Mouse (Mus musculus) CH12.LX (cell line): ENCODE measurements around the gene Lrp3. TPM values are rescaled to one million over a fixed set of nuclear protein-coding genes. Genes with fewer than 3 reads are reported as not detected.

ENCODE experiments used
- DNase-seq: peaks from one replicate; pipeline ENCODE4 v3.0.0-alpha.2; 2013; ENCODE audit errors: extremely low read depth
- H3K27ac ChIP-seq: 2 replicates; pipeline ENCODE4 v1.5.1; 2012; ENCODE audit warnings: low read depth, mild to moderate bottlenecking, control low read depth, moderate library complexity; ENCODE audit not compliant: insufficient read depth
- H3K27me3 ChIP-seq: replicated peaks from 2 replicates; pipeline ENCODE3; 2012; ENCODE audit warnings: inconsistent platforms
- H3K36me3 ChIP-seq, 2 experiments: replicated peaks in 1 of 2; 2 replicates each; pipeline versions ENCODE3 to v1.6.1; 2012; ENCODE audit warnings: inconsistent platforms in 1 of 2, low read length in 1 of 2, mild to moderate bottlenecking in 1 of 2, mixed read lengths in 1 of 2, moderate library complexity in 1 of 2; ENCODE audit not compliant: control insufficient read depth in 1 of 2, insufficient read depth in 1 of 2
- H3K4me1 ChIP-seq, 2 experiments: 2 replicates each; pipeline ENCODE4 v1.6.1; 2012; ENCODE audit warnings: inconsistent platforms in 1 of 2, moderate library complexity in 1 of 2; ENCODE audit not compliant: insufficient read depth in 2 of 2, control insufficient read depth in 1 of 2
- H3K4me2 ChIP-seq: 2 replicates; pipeline ENCODE4 v1.6.1; 2012; ENCODE audit warnings: low read depth, mild to moderate bottlenecking, control low read depth; ENCODE audit not compliant: poor library complexity, insufficient read depth, severe bottlenecking
- H3K4me3 ChIP-seq, 3 experiments: fragments of 150-350 bp in 1 of 3; sonication (generic) in 1 of 3; replicated peaks in 1 of 3; 2 replicates each; pipeline versions ENCODE3 to v1.5.1; 2011 to 2012; ENCODE audit warnings: low read depth in 2 of 3, low read length in 2 of 3, mild to moderate bottlenecking in 2 of 3, moderate library complexity in 2 of 3, control low read depth in 1 of 3, improper control_type of control experiment in 1 of 3, inconsistent platforms in 1 of 3, mixed read lengths in 1 of 3; ENCODE audit not compliant: poor library complexity in 1 of 3
- H3K79me2 ChIP-seq: replicated peaks from 2 replicates; pipeline ENCODE4 v1.6.1; 2012; ENCODE audit warnings: mild to moderate bottlenecking, moderate library complexity; ENCODE audit not compliant: control insufficient read depth, poor library complexity, insufficient read depth, severe bottlenecking; ENCODE audit errors: extremely low read depth
- H3K9ac ChIP-seq: 2 replicates; pipeline ENCODE4 v1.6.1; 2012; ENCODE audit warnings: low read depth, mild to moderate bottlenecking, control low read depth, moderate library complexity; ENCODE audit not compliant: insufficient read depth
- H3K9me3 ChIP-seq: replicated peaks from 2 replicates; pipeline ENCODE3; 2012; ENCODE audit warnings: low read length, inconsistent platforms, mixed read lengths
- BHLHE40 ChIP-seq: IDR thresholded peaks from 2 replicates; pipeline ENCODE4 v1.6.1; 2011; ENCODE audit warnings: mild to moderate bottlenecking, low read depth, low read length, improper control_type of control experiment
- CHD2 ChIP-seq: IDR thresholded peaks from 2 replicates; pipeline ENCODE4 v1.6.1; 2011; ENCODE audit warnings: low read length, improper control_type of control experiment
- CTCF ChIP-seq, 2 experiments: IDR thresholded peaks in 1 of 2; conservative IDR thresholded peaks in 1 of 2; 2 replicates each; pipeline ENCODE4 v1.5.1; 2011 to 2012; ENCODE audit warnings: low read depth in 2 of 2, low read length in 2 of 2, improper control_type of control experiment in 1 of 2, inconsistent platforms in 1 of 2, mild to moderate bottlenecking in 1 of 2, moderate library complexity in 1 of 2
- ETS1 ChIP-seq: conservative IDR thresholded peaks from 2 replicates; pipeline ENCODE4 v1.6.1; 2012; ENCODE audit warnings: low read depth, mild to moderate bottlenecking, inconsistent platforms, low read length, improper control_type of control experiment, moderate library complexity
- JUN ChIP-seq: IDR thresholded peaks from 2 replicates; pipeline ENCODE4 v1.6.1; 2011; ENCODE audit warnings: low read depth, mild to moderate bottlenecking, low read length, improper control_type of control experiment, moderate library complexity; ENCODE audit not compliant: insufficient read depth
- JUND ChIP-seq: conservative IDR thresholded peaks from 2 replicates; pipeline ENCODE4 v1.6.1; 2011; ENCODE audit warnings: low read depth, low read length, improper control_type of control experiment
- MAFK ChIP-seq: IDR thresholded peaks from 2 replicates; pipeline ENCODE4 v1.6.1; 2011; ENCODE audit warnings: low read length, improper control_type of control experiment; ENCODE audit not compliant: insufficient replicate concordance
- MAZ ChIP-seq: IDR thresholded peaks from 2 replicates; pipeline ENCODE4 v1.6.1; 2012; ENCODE audit warnings: low read depth, mild to moderate bottlenecking, inconsistent platforms, low read length, improper control_type of control experiment, moderate library complexity
- RAD21 ChIP-seq: IDR thresholded peaks from 2 replicates; pipeline ENCODE4 v1.6.1; 2011; ENCODE audit warnings: low read depth, mild to moderate bottlenecking, low read length, improper control_type of control experiment, moderate library complexity
- SMC3 ChIP-seq: IDR thresholded peaks from 2 replicates; pipeline ENCODE4 v1.6.1; 2011; ENCODE audit warnings: low read depth, low read length, improper control_type of control experiment
- TCF12 ChIP-seq: IDR thresholded peaks from 2 replicates; pipeline ENCODE4 v1.6.1; 2014; ENCODE audit warnings: low read depth, mild to moderate bottlenecking, inconsistent platforms, low read length, improper control_type of control experiment
- ZC3H11A ChIP-seq: IDR thresholded peaks from 2 replicates; pipeline ENCODE4 v1.6.1; 2012; ENCODE audit warnings: low read depth, mild to moderate bottlenecking, inconsistent platforms, low read length, improper control_type of control experiment
- dilution Hi-C: fragments of 300-500 bp; cut with MboI; formaldehyde crosslinking; loops from 2 replicates; pipeline ENCODE4 v1.14.3; 2020; ENCODE audit warnings: low sequenced_read_pairs; ENCODE audit not compliant: extremely low pct_unique_long_range_greater_than_20kb, extremely low pct_ligation_motif_present
- in situ Hi-C: fragments of 300-500 bp; cut with MboI; formaldehyde crosslinking; loops from 3 replicates; pipeline ENCODE4 v1.14.3; 2019; ENCODE audit warnings: low sequenced_read_pairs, low pct_ligation_motif_present, low pct_unique_long_range_greater_than_20kb, mixed read lengths
- polyA plus RNA-seq: library from polyadenylated mRNA; unstranded; fragments of >175 nt; gene quantifications from 2 replicates; pipeline ENCODE4 v1.2.1, GENCODE M21; 2012; ENCODE audit warnings: low read depth; ENCODE audit not compliant: insufficient read length
- total RNA-seq, 2 experiments: library from RNA; depleted of rRNA; stranded (reverse); fragments of 300-350 nt in 1 of 2; fragments of >200 nt in 1 of 2; gene quantifications; 2 replicates each; pipeline ENCODE4 v1.2.3; 2012 to 2014

Gene Lrp3
- not detected in 2 replicates for total RNA-seq (2012; rRNA removed)
- not detected in 2 replicates for total RNA-seq (2014; rRNA removed)
- polyA plus RNA-seq = not detected in 2 replicates

GRCm38 (mm10) chr7:35215225-35215624, at the start of gene Lrp3:
Gene Lrp3, minus strand, starts transcription at chr7:35215498.
- Histone ChIP-seq H3K27me3 (peaks cover 26% of the 10 kb centered on the region), H3K79me2 (no peaks in the 10 kb centered on the region), H3K4me3 (no peak within 1 kb of the TSS), H3K4me2 (no peak within 1 kb of the TSS), H3K9me3 (peaks cover 3% of the 10 kb centered on the region), H3K9ac (no peak within 1 kb of the TSS), H3K27ac (no peak within 1 kb of the TSS), H3K36me3 (no peaks in the 10 kb centered on the region)
- DNase-seq = no peak
- in situ Hi-C loops (no loop called here), dilution Hi-C loops (no loop called here)
- no peak for TF ChIP-seq TCF12
- TF ChIP-seq MAZ = no peak
- no peak for TF ChIP-seq RAD21
- no peak for TF ChIP-seq MAFK
- no peak for TF ChIP-seq JUND
- TF ChIP-seq BHLHE40 = no peak
- no peak for TF ChIP-seq JUN
- no peak for TF ChIP-seq ETS1
- TF ChIP-seq SMC3 = no peak
- TF ChIP-seq, all 38 proteins: peak for 0
- peaks cover 0 to 15% of the 10 kb centered on the region in 2 experiments; a peak in 3 of 4 replicates for H3K4me1 ChIP-seq

GRCm38 (mm10) chr7:35264746-35265145, 49.4 kb upstream of the Lrp3 start:
- Histone ChIP-seq H3K36me3 (no peaks in the 10 kb centered on the region), H3K9me3 (no peaks in the 10 kb centered on the region), H3K79me2 (no peaks in the 10 kb centered on the region), H3K4me2 (no peak overlapping the region), H3K27me3 (peaks cover 29% of the 10 kb centered on the region), H3K4me3 (no peak overlapping the region), H3K9ac (no peak overlapping the region), H3K4me1 (no peaks in the 10 kb centered on the region; a peak in 1 of 4 replicates), H3K27ac (no peak overlapping the region)
- TF ChIP-seq CHD2 (no peak), MAFK (no peak), CTCF (conservative IDR thresholded peaks at IDR 0.05 in 1 of 2, IDR thresholded peaks at IDR 0.05 in 1 of 2; ENCODE audit: low read depth in 2 of 2, low read length in 2 of 2) (peak; percentile 53 to 79; a peak in 3 of 4 replicates), JUND (no peak), RAD21 (peak; percentile 78), SMC3 (peak; percentile 55), ZC3H11A (no peak)
- DNase-seq = peak; percentile 54
- in situ Hi-C loops = loop anchor here (5.0 kb wide), 1 partner anchor 232 kb away; no protein-coding TSS in a partner anchor
- dilution Hi-C loops = no loop called here
